Mouse (Mus musculus) gastrocnemius, postnatal 10 days (tissue): ENCODE data around the gene Mad2l1bp. TPM values are rescaled to one million over a fixed set of nuclear protein-coding genes. Genes with fewer than 3 reads are reported as not detected.

Experiments
- DNase-seq: peaks from one replicate; pipeline ENCODE4 v3.0.0; 2021; ENCODE audit warnings: mixed read lengths
- long read RNA-seq, 2 experiments: library from polyadenylated mRNA; stranded (forward); transcript quantifications; one replicate each; pipeline ENCODE4 v2.0.0; 2021
- total RNA-seq, 2 experiments: library from RNA; stranded (reverse); gene quantifications; 2 replicates each; pipeline ENCODE4 v1.2.3; 2021

The Mad2l1bp gene
- total RNA-seq: 10 to 100 TPM; 14.0 to 14.7 TPM
- long read RNA-seq, experiment 1, transcript Mad2l1bp-201 (3 exons, 1,272 nt): major isoform, 14 of 14 reads
- long read RNA-seq, experiment 1, partial matches to known transcripts: 0 of 14 reads
- long read RNA-seq, experiment 1, other reads (novel, unspliced or antisense): 0 of 14 reads
- long read RNA-seq, experiment 2, transcript Mad2l1bp-201 (3 exons, 1,272 nt): major isoform, 16 of 16 reads
- long read RNA-seq, experiment 2, partial matches to known transcripts: 0 of 16 reads
- long read RNA-seq, experiment 2, other reads (novel, unspliced or antisense): 0 of 16 reads

- DNase-seq: peak; percentile 79
These were observed at the start of gene Mad2l1bp for GRCm38 (mm10) chr17:46152847-46153782. Gene Mad2l1bp, minus strand, starts transcription at chr17:46153553.

- DNase-seq: peak; percentile 28
These were observed 49.7 kb upstream of the Mad2l1bp start for GRCm38 (mm10) chr17:46203078-46203477.

- DNase-seq: peak; percentile 93
These were observed 49.2 kb upstream of the Mad2l1bp start, which contains the start of the genes Polh and Xpo5 for GRCm38 (mm10) chr17:46202421-46203071. Gene Polh, minus strand, starts transcription at chr17:46202645. Gene Xpo5, plus strand, starts transcription at chr17:46202782.

DNA sequence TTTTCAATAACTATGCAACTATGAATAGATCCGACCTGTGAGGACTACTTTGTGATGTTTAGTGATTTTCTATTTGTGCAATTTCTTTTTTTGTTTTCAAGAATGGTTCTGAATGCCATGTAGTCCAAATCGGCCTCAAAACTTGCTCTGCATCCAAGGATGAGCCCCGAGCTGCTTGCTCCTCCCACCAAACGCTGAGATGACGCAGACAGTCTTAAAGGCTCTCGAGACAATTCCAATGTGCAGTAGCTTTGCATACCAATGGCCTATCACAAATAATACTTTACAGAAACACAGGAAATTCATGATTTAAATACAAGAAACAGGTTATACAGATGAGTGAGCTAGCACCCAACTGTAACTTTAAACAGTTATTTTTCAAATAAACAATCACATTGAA lies 47.8 kb upstream of the Mad2l1bp start:
- no peak for DNase-seq

GRCm38 (mm10) chr17:46188829-46189228 lies 35.5 kb upstream of the Mad2l1bp start:
- no peak for DNase-seq

GRCm38 (mm10) chr17:46182273-46182672 lies 28.9 kb upstream of the Mad2l1bp start:
- DNase-seq: no peak

DNA sequence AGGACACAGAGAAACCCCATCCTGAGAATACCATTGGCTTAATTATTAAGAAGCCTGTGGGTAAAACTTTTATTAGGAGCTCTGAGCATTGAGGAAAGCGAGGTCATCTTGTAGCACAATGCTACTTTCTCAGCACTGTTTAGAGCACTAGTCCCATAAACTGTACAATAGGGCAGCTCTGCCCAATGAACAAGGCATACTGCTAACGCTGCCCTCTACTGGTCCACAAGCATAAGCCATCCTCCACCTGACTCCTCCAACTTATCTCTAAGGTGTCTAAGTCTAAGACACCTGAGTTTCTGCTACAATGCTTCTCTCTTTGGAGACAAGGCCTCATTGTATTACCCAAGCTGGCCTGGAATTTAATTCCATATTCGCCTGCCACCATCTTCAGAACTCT lies 17.2 kb upstream of the Mad2l1bp start:
- DNase-seq: no peak

- DNase-seq: no peak
These were observed 15.4 kb upstream of the Mad2l1bp start for GRCm38 (mm10) chr17:46168768-46169167.

GRCm38 (mm10) chr17:46168318-46168717 lies 15.0 kb upstream of the Mad2l1bp start:
- DNase-seq: peak; percentile 30

- no peak for DNase-seq
These were observed 13.7 kb upstream of the Mad2l1bp start for GRCm38 (mm10) chr17:46167014-46167413.

- no peak for DNase-seq
These were observed 12.9 kb upstream of the Mad2l1bp start for GRCm38 (mm10) chr17:46166270-46166669.

DNA sequence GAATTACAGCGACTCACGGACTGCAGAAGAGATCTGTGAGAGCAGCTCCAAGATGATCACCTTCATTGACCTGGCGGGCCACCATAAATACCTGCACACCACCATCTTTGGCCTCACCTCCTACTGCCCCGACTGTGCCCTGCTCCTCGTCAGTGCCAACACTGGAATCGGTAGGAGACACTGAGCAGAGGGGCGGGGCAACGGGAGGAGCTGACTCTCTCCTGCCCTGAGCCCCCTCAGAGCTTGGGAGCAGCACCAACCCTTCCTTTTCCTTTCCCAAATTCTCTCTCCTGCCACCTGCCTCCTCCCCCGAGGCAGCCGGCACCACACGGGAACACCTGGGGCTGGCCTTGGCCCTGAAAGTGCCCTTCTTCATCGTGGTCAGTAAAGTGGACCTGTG lies 12.1 kb upstream of the Mad2l1bp start:
- no peak for DNase-seq

- no peak for DNase-seq
These were observed 11.4 kb upstream of the Mad2l1bp start for GRCm38 (mm10) chr17:46164791-46165190.

DNA sequence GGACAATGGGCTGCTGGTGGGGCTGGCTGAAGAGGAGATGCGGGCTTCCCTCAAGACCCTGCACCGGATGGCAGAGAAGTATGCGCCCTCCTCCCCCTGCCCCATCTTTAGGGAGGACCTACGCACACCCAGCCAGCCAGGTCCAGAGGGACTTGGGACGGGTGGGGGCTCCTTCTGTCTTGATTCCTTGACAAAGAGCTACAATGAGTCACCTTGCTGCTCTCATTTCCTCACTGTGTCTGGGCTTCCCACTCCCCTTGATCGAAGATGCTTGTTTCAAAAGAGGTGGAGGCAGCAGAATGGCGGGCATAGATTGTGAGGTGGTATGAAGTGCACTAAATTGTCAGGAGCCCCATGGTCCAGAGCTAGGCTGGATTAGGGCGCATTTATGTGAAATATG lies 10.9 kb upstream of the Mad2l1bp start:
- no peak for DNase-seq

DNA sequence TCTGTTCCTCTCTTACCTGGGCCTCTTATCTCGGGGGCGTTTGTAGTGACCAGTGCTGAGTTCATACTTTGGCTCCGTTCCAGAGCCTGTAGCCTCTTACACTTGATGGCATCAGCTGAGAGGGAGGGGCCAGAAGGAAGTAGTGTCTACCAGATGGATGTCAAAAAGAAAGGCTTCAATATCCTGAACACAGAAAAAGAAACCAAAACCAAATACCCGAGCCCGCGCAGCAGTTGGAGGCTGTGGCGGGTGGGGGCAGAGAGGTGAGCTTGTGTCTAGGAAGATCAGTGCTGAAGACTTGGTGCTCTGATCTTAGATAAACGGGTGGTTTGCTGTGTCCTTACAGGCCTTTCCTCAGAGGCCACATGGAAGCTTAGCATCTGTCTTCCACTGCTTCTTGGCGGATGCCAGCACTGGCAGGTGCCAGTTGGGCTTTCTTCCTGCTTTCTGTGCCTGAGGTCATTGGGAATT lies 9.6 kb upstream of the Mad2l1bp start:
- no peak for DNase-seq

DNA sequence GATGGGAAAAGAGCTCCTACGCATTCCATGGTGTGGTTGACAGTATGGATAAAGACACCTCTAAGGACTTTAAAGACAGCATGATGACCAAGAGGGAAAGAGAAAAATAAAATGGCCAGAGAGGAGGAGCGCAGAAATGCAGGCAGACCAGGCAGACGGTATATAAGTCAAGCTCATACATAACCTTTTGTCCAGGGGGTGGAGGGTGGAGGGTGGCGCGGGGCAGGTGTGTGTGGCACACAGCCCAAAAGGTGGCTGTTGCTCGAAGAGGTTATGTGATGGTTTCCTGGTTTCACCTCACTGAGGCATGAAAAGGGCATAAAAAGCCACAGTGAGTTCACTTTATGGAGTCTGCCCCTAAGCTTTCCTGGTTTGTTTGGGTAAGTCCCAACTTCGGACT lies 9.2 kb upstream of the Mad2l1bp start:
- DNase-seq: no peak

DNA sequence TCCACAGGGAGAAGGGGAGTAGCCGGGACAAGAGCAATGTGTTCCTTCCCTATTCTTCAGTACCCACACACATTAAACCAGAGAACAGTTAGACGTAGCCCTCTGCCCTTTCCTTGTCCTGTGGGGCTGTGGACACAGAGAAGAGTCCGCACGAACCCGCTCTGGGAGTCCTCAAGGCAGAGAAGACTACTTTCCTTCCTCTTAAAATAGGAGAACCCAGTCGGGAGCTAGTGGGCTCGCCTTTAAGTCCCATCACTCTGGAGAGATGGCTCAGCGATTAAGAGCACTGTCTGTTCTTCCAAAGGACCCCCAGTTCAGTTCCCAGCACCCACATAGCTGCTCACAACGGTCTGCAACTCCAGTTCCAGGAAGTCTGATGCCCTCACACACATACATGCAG lies 8.4 kb upstream of the Mad2l1bp start:
- DNase-seq: no peak

- no peak for DNase-seq
These were observed 7.8 kb upstream of the Mad2l1bp start for GRCm38 (mm10) chr17:46161179-46161578.

GRCm38 (mm10) chr17:46160686-46161085 lies 7.3 kb upstream of the Mad2l1bp start, which contains the start of gene Gtpbp2:
Gene Gtpbp2, plus strand, starts transcription at chr17:46161032.
- peak; percentile 85 for DNase-seq

GRCm38 (mm10) chr17:46160090-46160662 lies 6.8 kb upstream of the Mad2l1bp start:
- peak; percentile 89 for DNase-seq

GRCm38 (mm10) chr17:46159236-46159635 lies 5.9 kb upstream of the Mad2l1bp start:
- no peak for DNase-seq

DNA sequence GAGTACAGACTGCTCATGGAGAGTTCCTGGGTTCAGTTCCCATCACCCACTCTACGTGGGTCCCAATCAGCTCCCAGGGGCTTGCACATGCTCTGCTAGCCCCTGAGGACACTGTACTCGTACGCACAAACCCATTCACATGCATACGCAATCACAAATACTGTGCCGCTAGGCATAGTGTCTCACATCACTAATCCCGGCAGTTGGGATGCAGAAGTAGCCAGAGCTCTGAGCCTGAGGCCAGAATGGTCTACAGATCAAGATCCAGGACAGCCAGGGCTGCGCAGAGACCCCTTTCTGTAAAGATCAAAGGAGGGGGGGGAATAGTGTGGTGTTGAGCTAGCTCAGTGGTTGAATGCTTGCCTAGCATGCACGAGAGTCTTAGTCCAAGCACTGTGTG lies 3.8 kb upstream of the Mad2l1bp start:
- DNase-seq: no peak
